Mouse (Mus musculus) gastrocnemius, adult 18-20 months (tissue): Measurements from ENCODE around the gene Abraxas2. TPM values are rescaled to one million over a fixed set of nuclear protein-coding genes. Genes with fewer than 3 reads are reported as not detected.

Experiments used
- DNase-seq: peaks from one replicate; pipeline ENCODE4 v3.0.0; 2021; ENCODE audit warnings: low spot score
- total RNA-seq, 2 experiments: library from RNA; stranded (reverse); gene quantifications; 2 replicates each; pipeline ENCODE4 v1.2.3; 2021

Abraxas2 gene
- total RNA-seq, 2 experiments from 2014 or later = 25.4 to 25.9 TPM

DNA sequence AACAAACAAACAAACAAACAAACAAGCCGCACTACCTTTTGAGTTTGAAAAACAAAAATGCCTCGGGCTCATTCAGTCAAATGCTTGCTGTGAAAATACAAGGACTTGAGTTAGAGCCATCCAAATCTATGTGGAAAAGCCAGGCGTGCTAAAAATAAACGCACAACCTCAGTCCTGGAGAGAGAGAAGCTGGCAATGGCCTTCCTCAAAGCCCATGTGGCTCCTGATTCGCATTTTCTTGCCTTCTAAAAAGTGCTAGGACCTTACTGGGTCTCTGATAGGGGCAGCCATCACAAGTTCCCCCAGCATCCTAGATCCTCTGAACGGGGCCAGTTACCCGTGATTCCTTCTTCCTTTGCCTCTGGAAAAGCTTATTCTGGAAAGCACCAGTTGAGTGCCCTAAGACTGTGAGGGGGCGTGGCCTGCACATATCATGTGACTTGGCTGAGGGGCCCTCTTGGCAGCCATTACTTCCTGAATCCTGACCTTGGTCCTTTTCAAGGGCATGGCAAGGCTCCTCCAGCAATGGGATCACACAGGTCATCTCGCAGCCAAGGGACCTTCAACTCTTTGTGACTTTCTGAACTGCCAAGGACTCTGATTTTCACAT lies 37.3 kb downstream of the Abraxas2 start:
- DNase-seq = no peak

DNA sequence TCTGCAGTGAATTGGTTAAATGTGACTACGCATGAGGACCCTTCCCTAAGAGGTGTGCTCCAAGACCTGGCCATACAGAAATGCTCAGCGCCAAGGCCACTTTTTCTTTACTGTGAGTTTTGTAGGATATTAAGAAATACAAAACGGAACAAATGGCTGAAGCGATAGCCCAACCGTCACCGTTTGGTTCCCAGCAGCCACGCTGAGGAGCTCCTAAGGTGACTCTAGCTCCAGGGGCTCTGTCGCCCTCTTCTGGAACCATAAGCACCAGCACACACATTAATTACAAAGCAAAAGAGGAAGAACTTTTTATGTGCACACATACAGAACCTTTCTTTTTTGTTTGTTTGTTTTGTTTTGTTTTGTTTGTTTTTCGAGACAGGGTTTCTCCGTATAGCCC lies 38.2 kb downstream of the Abraxas2 start:
- no peak for DNase-seq

DNA sequence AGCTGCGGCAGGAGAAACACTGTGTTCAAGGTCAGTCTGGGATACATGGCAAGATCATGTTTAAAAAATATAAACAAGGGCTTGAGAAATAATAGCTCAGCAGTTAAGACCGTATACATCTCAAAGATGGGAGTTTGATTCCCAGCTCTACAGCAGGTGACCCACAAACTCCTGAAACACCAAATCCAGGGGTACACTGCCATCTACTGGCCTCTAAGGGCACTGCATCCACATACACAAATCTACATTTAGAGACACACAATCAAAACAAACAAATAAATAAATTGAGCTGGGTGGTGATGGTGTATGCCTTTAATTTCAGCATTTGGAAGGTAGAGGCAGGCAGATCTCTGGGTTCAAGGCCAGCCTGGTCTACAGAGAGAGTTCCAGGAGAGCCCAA lies 39.2 kb downstream of the Abraxas2 start:
- DNase-seq = no peak

DNA sequence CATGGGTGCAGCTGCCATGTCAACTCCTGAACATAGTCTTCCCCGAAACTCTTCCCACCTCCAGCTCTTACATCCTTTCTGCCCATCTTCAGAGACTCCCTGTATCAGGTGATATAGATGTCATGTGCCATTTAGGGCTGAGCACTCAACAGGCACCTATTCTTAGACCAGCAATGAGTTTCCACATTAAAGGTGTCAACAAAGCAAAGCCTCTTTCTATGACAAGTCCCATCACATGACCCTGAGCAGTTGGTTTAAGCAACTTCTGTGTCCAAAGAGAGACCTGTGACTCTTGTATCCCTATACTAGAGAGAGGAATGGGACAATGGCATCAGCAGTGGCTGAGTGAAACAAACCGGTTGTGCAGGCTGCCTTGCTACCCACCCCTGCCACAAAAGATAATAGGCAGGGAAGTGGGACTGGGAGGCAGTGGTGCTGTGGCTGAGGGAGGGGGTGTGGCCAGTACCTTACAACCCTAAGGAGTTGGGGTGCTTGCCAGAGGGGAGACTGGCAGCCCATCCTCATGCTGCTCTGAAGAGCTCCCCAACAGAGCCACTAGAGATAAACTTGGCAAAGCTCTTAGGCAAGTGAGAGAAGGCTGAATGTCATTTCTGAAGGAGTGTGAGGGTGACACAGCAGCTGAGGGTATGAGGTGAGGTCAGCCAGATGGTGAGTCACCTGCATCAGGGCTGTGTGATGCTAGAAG lies 42.0 kb downstream of the Abraxas2 start:
- no peak for DNase-seq

DNA sequence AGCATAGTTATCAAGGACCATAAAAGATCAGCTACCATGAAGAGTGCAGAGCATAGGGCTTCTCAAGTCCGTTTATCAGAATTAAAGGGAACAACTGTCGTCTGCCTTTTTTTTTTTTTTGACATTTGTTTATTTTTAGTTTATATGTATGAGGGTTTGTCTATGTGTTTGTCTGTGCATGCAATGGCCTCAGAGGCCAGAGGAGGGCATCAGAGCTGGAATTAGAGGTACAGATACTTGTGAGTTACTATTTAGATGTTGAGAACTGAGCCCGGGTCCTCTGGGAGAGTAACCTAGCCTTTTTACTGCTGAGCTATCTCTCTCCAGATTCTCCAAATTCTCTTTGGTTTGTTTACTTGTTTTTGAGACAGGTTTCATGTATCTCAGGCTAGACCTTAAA lies 44.8 kb downstream of the Abraxas2 start:
- no peak for DNase-seq

GRCm38 (mm10) chr7:132921971-132922370 lies 62.9 kb downstream of the Abraxas2 start:
- DNase-seq = no peak

- no peak for DNase-seq
Measured at GRCm38 (mm10) chr7:132925227-132925626, 66.2 kb downstream of the Abraxas2 start.

DNA sequence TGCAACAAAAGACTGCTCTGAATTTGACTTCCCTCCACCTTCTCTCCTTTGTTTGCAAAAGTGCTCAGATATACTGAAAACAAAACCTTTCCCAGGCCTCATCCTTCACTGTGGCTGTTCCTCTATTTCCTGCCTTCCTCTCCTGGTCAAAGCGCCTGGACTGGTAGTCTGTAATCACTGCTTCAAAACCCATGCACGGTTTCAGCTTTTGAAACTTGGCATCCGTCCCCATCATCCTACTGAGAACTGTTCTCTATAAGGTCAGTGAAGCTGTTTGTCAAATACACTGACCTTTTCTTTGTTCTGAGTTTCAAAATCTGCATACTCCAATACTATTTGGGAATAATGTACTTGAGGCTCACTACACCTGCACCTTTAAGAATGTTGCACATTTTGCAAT lies 68.2 kb downstream of the Abraxas2 start:
- DNase-seq = no peak

GRCm38 (mm10) chr7:132930055-132930454 lies 71.0 kb downstream of the Abraxas2 start:
- no peak for DNase-seq

DNA sequence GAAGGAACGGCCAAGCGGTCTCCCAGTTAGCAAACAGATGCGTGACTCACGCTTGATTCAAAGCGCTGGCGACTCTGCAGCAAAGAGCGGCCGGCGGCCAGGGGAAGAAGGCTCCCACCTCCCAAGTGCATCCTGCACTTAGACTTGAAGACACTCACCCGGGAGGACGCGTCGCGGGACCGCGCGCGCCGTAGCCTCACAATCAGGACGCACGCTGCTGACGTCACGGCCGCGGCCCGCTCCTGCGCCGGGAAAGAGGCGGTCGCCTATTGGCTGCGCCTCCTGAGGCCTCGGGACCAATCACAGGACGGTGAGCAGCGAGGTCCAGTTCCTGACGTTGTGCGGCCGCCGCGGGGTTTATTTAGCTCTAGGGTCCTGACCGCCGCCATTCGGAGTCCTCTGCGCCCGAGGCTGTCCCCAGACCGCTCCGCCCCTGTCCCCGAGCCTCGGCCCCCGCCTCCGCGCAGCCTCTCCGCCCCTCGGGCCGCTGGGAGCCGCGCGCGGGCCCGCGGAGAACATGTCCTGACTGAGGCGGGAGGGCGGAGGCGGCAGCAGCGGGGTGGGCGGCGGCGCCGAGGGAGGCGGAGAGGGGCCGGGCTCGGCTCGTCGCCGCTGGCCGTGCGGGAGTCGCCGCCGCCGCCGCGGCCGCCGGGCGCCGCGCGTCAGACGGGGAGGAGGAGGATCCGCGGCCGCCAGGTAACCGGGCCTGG lies 72.0 kb downstream of the Abraxas2 start, which contains the start of gene Zranb1:
TSS of gene Zranb1 (plus strand) at position 293 of the 710 bp plus-strand sequence.
- peak; percentile 98 for DNase-seq

DNA sequence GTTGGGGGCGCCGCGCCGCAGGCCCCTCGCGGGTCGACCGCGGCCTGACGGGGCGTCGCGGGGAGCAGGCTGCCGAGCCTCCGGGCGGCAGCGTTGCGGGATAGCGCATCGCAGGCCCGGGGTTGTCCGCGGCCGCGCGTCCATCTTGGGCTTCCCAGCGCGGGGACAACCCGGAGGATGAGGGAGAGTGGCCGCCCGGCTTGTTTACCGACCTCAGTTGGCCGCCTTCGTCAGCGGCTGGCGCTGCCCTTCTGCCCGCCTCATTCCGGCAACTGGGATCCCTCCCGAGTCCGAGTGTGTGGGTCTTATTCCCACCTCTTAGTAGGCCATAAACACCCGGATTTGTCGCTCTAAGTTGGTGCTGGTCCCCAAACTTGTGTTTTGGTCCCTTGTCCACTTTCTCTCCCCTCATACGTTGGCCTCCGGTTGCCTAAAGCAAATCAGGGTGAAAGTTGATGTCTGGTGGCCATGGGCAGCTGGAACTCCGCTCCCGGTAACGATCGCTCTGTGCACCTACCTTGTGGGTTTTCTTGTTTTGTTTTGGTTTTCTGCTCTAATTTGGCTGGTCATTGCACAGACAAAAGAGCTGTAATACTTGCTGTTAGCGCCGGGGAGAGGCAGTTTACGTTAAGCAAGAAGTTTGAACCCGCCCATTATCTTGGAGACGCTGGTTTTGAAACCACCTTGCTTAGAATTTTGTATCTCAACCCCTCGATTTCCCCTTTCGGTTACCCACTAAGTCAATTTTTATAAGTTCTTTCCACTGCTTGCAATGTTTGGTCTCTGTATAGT lies 72.7 kb downstream of the Abraxas2 start:
- DNase-seq = peak; percentile 58

DNA sequence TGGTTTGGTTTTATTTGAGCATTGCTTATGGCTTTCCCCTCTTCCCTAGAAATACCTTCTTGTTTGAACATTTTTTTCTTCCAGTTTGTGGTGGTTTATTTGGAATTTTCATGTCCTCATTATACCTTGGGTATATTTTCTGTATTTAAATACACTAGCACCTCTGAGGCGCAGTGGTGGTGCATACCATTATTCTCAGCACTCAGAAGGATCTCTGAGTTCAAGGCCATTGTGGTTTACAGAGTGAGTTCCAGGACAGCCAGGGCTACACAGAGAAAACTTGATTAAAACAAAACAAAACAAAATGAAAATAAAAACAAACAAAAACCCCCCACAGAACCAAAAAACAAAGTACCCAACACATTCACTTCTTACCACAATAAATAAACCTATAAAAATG lies 74.3 kb downstream of the Abraxas2 start:
- no peak for DNase-seq

Other genes starting within 250 kb of the Abraxas2 start
- gene Lhpp, start 248.6 kb upstream of the Abraxas2 start, total RNA-seq = 10 to 100 TPM; 11.6 to 17.7 TPM
- 10 to 100 TPM; 25.7 to 30.2 TPM for gene Fam53b, start 45.3 kb upstream of the Abraxas2 start, total RNA-seq
- gene Eef1akmt2, start 6.6 kb upstream of the Abraxas2 start, total RNA-seq = 1 to 10 TPM; 5.8 to 7.6 TPM
- 10 to 100 TPM; 51.3 to 56.9 TPM for gene Zranb1, start 71.9 kb downstream of the Abraxas2 start, total RNA-seq